Mouse (Mus musculus) CH12.LX (cell line): ENCODE measurements around the gene Ccdc136. TPM values are rescaled to one million over a fixed set of nuclear protein-coding genes. Genes with fewer than 3 reads are reported as not detected.

ENCODE experiments used
- DNase-seq: peaks from one replicate; pipeline ENCODE4 v3.0.0-alpha.2; 2013; ENCODE audit errors: extremely low read depth
- H3K27ac ChIP-seq: 2 replicates; pipeline ENCODE4 v1.5.1; 2012; ENCODE audit warnings: low read depth, mild to moderate bottlenecking, control low read depth, moderate library complexity; ENCODE audit not compliant: insufficient read depth
- H3K27me3 ChIP-seq: replicated peaks from 2 replicates; pipeline ENCODE3; 2012; ENCODE audit warnings: inconsistent platforms
- H3K36me3 ChIP-seq, 2 experiments: replicated peaks in 1 of 2; 2 replicates each; pipeline versions ENCODE3 to v1.6.1; 2012; ENCODE audit warnings: inconsistent platforms in 1 of 2, low read length in 1 of 2, mild to moderate bottlenecking in 1 of 2, mixed read lengths in 1 of 2, moderate library complexity in 1 of 2; ENCODE audit not compliant: control insufficient read depth in 1 of 2, insufficient read depth in 1 of 2
- H3K4me1 ChIP-seq, 2 experiments: 2 replicates each; pipeline ENCODE4 v1.6.1; 2012; ENCODE audit warnings: inconsistent platforms in 1 of 2, moderate library complexity in 1 of 2; ENCODE audit not compliant: insufficient read depth in 2 of 2, control insufficient read depth in 1 of 2
- H3K4me2 ChIP-seq: 2 replicates; pipeline ENCODE4 v1.6.1; 2012; ENCODE audit warnings: low read depth, mild to moderate bottlenecking, control low read depth; ENCODE audit not compliant: poor library complexity, insufficient read depth, severe bottlenecking
- H3K4me3 ChIP-seq, 3 experiments: fragments of 150-350 bp in 1 of 3; sonication (generic) in 1 of 3; replicated peaks in 1 of 3; 2 replicates each; pipeline versions ENCODE3 to v1.5.1; 2011 to 2012; ENCODE audit warnings: low read depth in 2 of 3, low read length in 2 of 3, mild to moderate bottlenecking in 2 of 3, moderate library complexity in 2 of 3, control low read depth in 1 of 3, improper control_type of control experiment in 1 of 3, inconsistent platforms in 1 of 3, mixed read lengths in 1 of 3; ENCODE audit not compliant: poor library complexity in 1 of 3
- H3K79me2 ChIP-seq: replicated peaks from 2 replicates; pipeline ENCODE4 v1.6.1; 2012; ENCODE audit warnings: mild to moderate bottlenecking, moderate library complexity; ENCODE audit not compliant: control insufficient read depth, poor library complexity, insufficient read depth, severe bottlenecking; ENCODE audit errors: extremely low read depth
- H3K9ac ChIP-seq: 2 replicates; pipeline ENCODE4 v1.6.1; 2012; ENCODE audit warnings: low read depth, mild to moderate bottlenecking, control low read depth, moderate library complexity; ENCODE audit not compliant: insufficient read depth
- H3K9me3 ChIP-seq: replicated peaks from 2 replicates; pipeline ENCODE3; 2012; ENCODE audit warnings: low read length, inconsistent platforms, mixed read lengths
- E2F4 ChIP-seq: IDR thresholded peaks from 2 replicates; pipeline ENCODE4 v1.6.1; 2011; ENCODE audit warnings: low read depth, low read length, improper control_type of control experiment; ENCODE audit not compliant: insufficient replicate concordance
- EP300 ChIP-seq: IDR thresholded peaks from 2 replicates; pipeline ENCODE4 v1.6.1; 2011; ENCODE audit warnings: low read length, improper control_type of control experiment
- ETS1 ChIP-seq: conservative IDR thresholded peaks from 2 replicates; pipeline ENCODE4 v1.6.1; 2012; ENCODE audit warnings: low read depth, mild to moderate bottlenecking, inconsistent platforms, low read length, improper control_type of control experiment, moderate library complexity
- GABPA ChIP-seq: IDR thresholded peaks from 2 replicates; pipeline ENCODE4 v1.6.1; 2012; ENCODE audit warnings: low read depth, low read length, improper control_type of control experiment, inconsistent platforms; ENCODE audit not compliant: insufficient replicate concordance
- IRF4 ChIP-seq: IDR thresholded peaks from 2 replicates; pipeline ENCODE4 v1.6.1; 2014; ENCODE audit warnings: low read depth, mild to moderate bottlenecking, inconsistent platforms, low read length, improper control_type of control experiment
- JUND ChIP-seq: conservative IDR thresholded peaks from 2 replicates; pipeline ENCODE4 v1.6.1; 2011; ENCODE audit warnings: low read depth, low read length, improper control_type of control experiment
- MAFK ChIP-seq: IDR thresholded peaks from 2 replicates; pipeline ENCODE4 v1.6.1; 2011; ENCODE audit warnings: low read length, improper control_type of control experiment; ENCODE audit not compliant: insufficient replicate concordance
- MAX ChIP-seq: IDR thresholded peaks from 2 replicates; pipeline ENCODE4 v1.6.1; 2011; ENCODE audit warnings: low read length, improper control_type of control experiment
- MEF2A ChIP-seq: IDR thresholded peaks from 2 replicates; pipeline ENCODE4 v1.6.1; 2014; ENCODE audit warnings: low read depth, mild to moderate bottlenecking, inconsistent platforms, low read length, improper control_type of control experiment, borderline replicate concordance
- NRF1 ChIP-seq: IDR thresholded peaks from 2 replicates; pipeline ENCODE4 v1.6.1; 2014; ENCODE audit warnings: low read depth, mild to moderate bottlenecking, inconsistent platforms, low read length, improper control_type of control experiment, moderate library complexity
- TBP ChIP-seq: conservative IDR thresholded peaks from 2 replicates; pipeline ENCODE4 v1.6.1; 2011; ENCODE audit warnings: low read depth, low read length, improper control_type of control experiment
- USF2 ChIP-seq: conservative IDR thresholded peaks from 2 replicates; pipeline ENCODE4 v1.6.1; 2011; ENCODE audit warnings: low read depth, low read length, improper control_type of control experiment
- ZKSCAN1 ChIP-seq: IDR thresholded peaks from 2 replicates; pipeline ENCODE4 v1.6.1; 2012; ENCODE audit warnings: low read depth, inconsistent platforms, low read length, improper control_type of control experiment, borderline replicate concordance
- ZMIZ1 ChIP-seq: IDR thresholded peaks from 2 replicates; pipeline ENCODE4 v1.6.1; 2012; ENCODE audit warnings: low read depth, mild to moderate bottlenecking, inconsistent platforms, low read length, improper control_type of control experiment
- ZNF384 ChIP-seq: IDR thresholded peaks from 2 replicates; pipeline ENCODE4 v1.6.1; 2012; ENCODE audit warnings: low read depth, low read length, improper control_type of control experiment, inconsistent platforms
- dilution Hi-C: fragments of 300-500 bp; cut with MboI; formaldehyde crosslinking; loops from 2 replicates; pipeline ENCODE4 v1.14.3; 2020; ENCODE audit warnings: low sequenced_read_pairs; ENCODE audit not compliant: extremely low pct_unique_long_range_greater_than_20kb, extremely low pct_ligation_motif_present
- in situ Hi-C: fragments of 300-500 bp; cut with MboI; formaldehyde crosslinking; loops from 3 replicates; pipeline ENCODE4 v1.14.3; 2019; ENCODE audit warnings: low sequenced_read_pairs, low pct_ligation_motif_present, low pct_unique_long_range_greater_than_20kb, mixed read lengths
- polyA plus RNA-seq: library from polyadenylated mRNA; unstranded; fragments of >175 nt; gene quantifications from 2 replicates; pipeline ENCODE4 v1.2.1, GENCODE M21; 2012; ENCODE audit warnings: low read depth; ENCODE audit not compliant: insufficient read length
- total RNA-seq, 2 experiments: library from RNA; depleted of rRNA; stranded (reverse); fragments of 300-350 nt in 1 of 2; fragments of >200 nt in 1 of 2; gene quantifications; 2 replicates each; pipeline ENCODE4 v1.2.3; 2012 to 2014

The Ccdc136 gene
- total and polyA plus RNA-seq, 3 experiments = 0.64 to 4.3 (median 2.4) TPM

DNA sequence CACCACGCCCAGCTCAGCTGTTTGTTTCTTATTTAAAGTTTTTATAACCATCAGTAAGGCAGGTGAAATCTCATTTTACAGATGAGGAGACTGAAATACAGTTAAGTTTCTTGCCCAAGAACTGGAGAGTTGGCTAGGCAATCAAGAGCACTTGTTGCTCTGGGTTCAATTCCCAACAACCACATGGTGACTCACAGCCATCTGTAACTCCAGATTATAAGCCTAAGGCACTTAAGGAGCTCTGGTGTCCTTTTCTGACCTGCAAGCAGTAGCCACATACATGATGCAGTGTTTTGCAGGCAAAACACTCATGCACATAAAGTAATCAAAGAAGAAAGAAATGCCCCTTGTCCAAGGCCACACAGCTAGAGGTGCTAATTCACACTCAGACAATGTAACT lies 30.8 kb upstream of the Ccdc136 start:
- peaks cover 28 to 69% of the 10 kb centered on the region in 2 experiments for H3K36me3 ChIP-seq
- dilution Hi-C loops (no loop called here), in situ Hi-C loops (no loop called here)
- no peak overlapping the region for H3K4me2 ChIP-seq
- H3K27ac ChIP-seq = no peak overlapping the region
- H3K27me3 ChIP-seq = no peaks in the 10 kb centered on the region
- TF ChIP-seq MEF2A (no peak), ZMIZ1 (no peak), JUND (no peak), MAX (no peak), NRF1 (no peak), TBP (no peak), IRF4 (no peak), ZKSCAN1 (no peak), ETS1 (no peak), GABPA (no peak), E2F4 (no peak), ZNF384 (no peak), EP300 (no peak), MAFK (no peak), USF2 (no peak)
- no peak for DNase-seq
- no peak overlapping the region for H3K9ac ChIP-seq
- H3K4me3 ChIP-seq = no peak overlapping the region
- peaks cover 3% of the 10 kb centered on the region for H3K79me2 ChIP-seq
- H3K9me3 ChIP-seq = no peaks in the 10 kb centered on the region
- no peaks in the 10 kb centered on the region for H3K4me1 ChIP-seq

DNA sequence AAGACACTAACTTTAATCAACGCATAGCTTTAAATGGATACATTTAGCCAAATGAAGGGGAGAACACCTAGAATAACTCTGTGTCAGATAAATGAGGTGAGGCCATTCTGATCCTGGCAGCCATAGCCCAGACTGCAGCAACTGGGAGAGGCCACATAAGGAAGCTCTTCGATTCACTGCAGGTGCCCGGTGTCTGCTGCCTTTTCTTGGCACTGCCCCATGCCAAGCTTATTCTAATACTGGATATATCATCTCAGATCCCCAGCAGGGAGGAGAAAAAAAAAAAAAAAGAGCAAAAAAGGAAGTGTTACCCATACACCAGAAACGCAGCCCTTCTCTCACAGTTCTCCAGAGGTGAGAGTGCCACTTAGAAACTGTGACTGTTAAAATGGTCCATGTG lies 18.7 kb upstream of the Ccdc136 start:
- no peak overlapping the region for H3K27ac ChIP-seq
- in situ Hi-C loops (loop anchor here (25.0 kb wide), 1 partner anchor 260 kb away; no protein-coding TSS in a partner anchor), dilution Hi-C loops (no loop called here)
- H3K4me3 ChIP-seq = no peak overlapping the region
- peaks cover 33 to 72% of the 10 kb centered on the region in 2 experiments for H3K36me3 ChIP-seq
- peaks cover 0 to 7% of the 10 kb centered on the region in 2 experiments; a peak in 1 of 4 replicates for H3K4me1 ChIP-seq
- no peaks in the 10 kb centered on the region for H3K9me3 ChIP-seq
- peak; percentile 12; the same call in 1 of the 2 replicates for TF ChIP-seq ZNF384
- TF ChIP-seq IRF4 = no peak
- no peaks in the 10 kb centered on the region for H3K79me2 ChIP-seq
- no peak for DNase-seq
- no peak overlapping the region for H3K4me2 ChIP-seq
- H3K9ac ChIP-seq = no peak overlapping the region
- no peaks in the 10 kb centered on the region for H3K27me3 ChIP-seq
